Mouse (Mus musculus) heart, adult 2 months (tissue): Measurements from ENCODE around the gene Snrpd3.

Experiments
- CTCF ChIP-seq: fragments of 200-600 bp; IDR thresholded peaks from 2 replicates; pipeline ENCODE4 v1.8.1; 2022; ENCODE audit warnings: antibody characterized with exemption, mild to moderate bottlenecking, moderate library complexity
- EP300 ChIP-seq: fragments of 200-500 bp; IDR thresholded peaks from 2 replicates; pipeline ENCODE4 v1.6.1; 2011; ENCODE audit warnings: low read depth, low read length, control low read depth; ENCODE audit not compliant: insufficient read depth
- POLR2A ChIP-seq: fragments of 200-500 bp; IDR thresholded peaks from 2 replicates; pipeline ENCODE4 v1.6.1; 2011; ENCODE audit warnings: mild to moderate bottlenecking, low read depth, low read length, control low read depth; ENCODE audit not compliant: insufficient read depth

- TF ChIP-seq POLR2A, result no peak
- TF ChIP-seq CTCF, result no peak
- TF ChIP-seq EP300, result no peak
Observed at GRCm38 (mm10) chr10:75482271-75482670, 35.1 kb upstream of the Snrpd3 start.
